Mouse (Mus musculus): ENCODE measurements around the gene Cd3e.

- TF ChIP-seq CTCF (IDR thresholded peaks at IDR 0.05; ENCODE audit: borderline replicate concordance, insufficient read depth, low read depth, low read length): no peak
- TF ChIP-seq POLR2A (IDR thresholded peaks at IDR 0.05; ENCODE audit: borderline replicate concordance, insufficient read depth, low read length): no peak
Measured at GRCm38 (mm10) chr9:44954432-44954831, 55.0 kb downstream of the Cd3e start.

Data from cerebellum, adult 2 months (tissue).